Mouse (Mus musculus) ovary, postnatal 14 days (tissue): ENCODE results near the gene Ccdc57.
"Not testable (repeated sequence)": the region's sequence is repeated elsewhere in the genome, so short reads cannot be mapped to it uniquely, and the experiment has no call there.

Source experiments
- DNase-seq: peaks from one replicate; pipeline ENCODE4 v3.0.0; 2022; ENCODE audit warnings: low spot score

Ccdc57 gene

GRCm38 (mm10) chr11:120821076-120821922 lies 111.4 kb downstream of the Ccdc57 start:
- no peak for DNase-seq

- DNase-seq: no peak
These were observed 112.1 kb downstream of the Ccdc57 start for GRCm38 (mm10) chr11:120820546-120820945.

GRCm38 (mm10) chr11:120819556-120819955 lies 113.1 kb downstream of the Ccdc57 start:
- DNase-seq: no peak

- no peak for DNase-seq
These were observed 114.4 kb downstream of the Ccdc57 start for GRCm38 (mm10) chr11:120818251-120818650.

GRCm38 (mm10) chr11:120817358-120817757 lies 115.3 kb downstream of the Ccdc57 start:
- no peak for DNase-seq

GRCm38 (mm10) chr11:120812068-120812467 lies 120.6 kb downstream of the Ccdc57 start:
- DNase-seq: no peak

GRCm38 (mm10) chr11:120808010-120808409 lies 124.7 kb downstream of the Ccdc57 start:
- DNase-seq: no peak

- no peak for DNase-seq
These were observed 127.0 kb downstream of the Ccdc57 start for GRCm38 (mm10) chr11:120805375-120806298.

GRCm38 (mm10) chr11:120804769-120805168 lies 127.9 kb downstream of the Ccdc57 start:
- no peak for DNase-seq

GRCm38 (mm10) chr11:120804274-120804673 lies 128.4 kb downstream of the Ccdc57 start:
- DNase-seq: no peak

- DNase-seq: peak; percentile 91
These were observed 132.4 kb downstream of the Ccdc57 start for GRCm38 (mm10) chr11:120800061-120800904.

GRCm38 (mm10) chr11:120799316-120799890 lies 133.3 kb downstream of the Ccdc57 start:
- no peak for DNase-seq

GRCm38 (mm10) chr11:120798244-120798643 lies 134.4 kb downstream of the Ccdc57 start:
- no peak for DNase-seq

- no peak for DNase-seq
These were observed 136.1 kb downstream of the Ccdc57 start for GRCm38 (mm10) chr11:120796614-120796946.

GRCm38 (mm10) chr11:120795756-120796613 lies 136.7 kb downstream of the Ccdc57 start, which contains the start of gene Dus1l:
Dus1l (minus strand) TSS chr11:120796403.
- DNase-seq: peak; percentile 99

GRCm38 (mm10) chr11:120792652-120793051 lies 140.0 kb downstream of the Ccdc57 start:
- DNase-seq: no peak

GRCm38 (mm10) chr11:120789810-120790209 lies 142.9 kb downstream of the Ccdc57 start:
- DNase-seq: no peak

- no peak for DNase-seq
These were observed 143.3 kb downstream of the Ccdc57 start for GRCm38 (mm10) chr11:120789355-120789754.

- DNase-seq: not testable (repeated sequence)
These were observed 144.2 kb downstream of the Ccdc57 start for GRCm38 (mm10) chr11:120788460-120788859.

GRCm38 (mm10) chr11:120785145-120785544 lies 147.5 kb downstream of the Ccdc57 start:
- DNase-seq: no peak
